ENCODE assay signal across 2 mouse cellular contexts in the genomic region with DNA sequence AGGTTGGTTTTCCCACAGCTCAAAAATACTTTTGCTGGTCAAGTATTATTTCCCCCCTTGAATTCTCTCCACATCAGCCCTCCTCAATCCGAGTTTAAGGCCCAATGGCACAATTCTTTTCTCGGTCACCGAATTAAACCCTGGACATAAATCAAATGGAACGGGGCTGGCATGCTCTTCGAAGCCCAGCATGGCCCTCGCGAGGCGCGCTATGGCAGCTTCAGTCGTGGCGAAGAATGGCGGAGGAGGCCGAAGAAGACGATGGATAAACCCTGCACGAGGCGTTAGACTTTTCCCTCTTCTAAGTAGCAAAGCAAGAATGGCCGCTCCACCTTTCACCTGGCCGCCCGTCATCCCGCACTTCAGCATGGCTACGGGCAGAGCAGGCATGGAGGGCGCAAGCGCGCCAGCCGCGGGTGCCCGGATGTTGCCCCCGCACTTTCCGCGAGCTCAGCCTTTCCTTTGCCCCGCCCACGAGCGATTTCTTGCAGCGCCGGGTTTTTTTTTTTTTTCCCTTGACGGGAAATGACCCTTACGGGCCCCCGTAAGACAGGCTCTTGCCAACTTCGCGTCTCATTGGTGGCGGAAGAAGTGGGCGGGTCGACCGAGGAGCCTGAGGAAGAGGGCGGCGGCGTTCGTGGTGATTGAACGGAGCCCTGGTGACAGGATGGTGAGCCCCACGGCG.
A peak's percentile ranks its signal among the peaks of the same experiment; 100 is the strongest.
TF ChIP-seq lines count a peak whose summit lies in the region.

Gene Rad9b, minus strand, starts transcription at position 427 of the 685 bp plus-strand sequence.
Gene Vps29, plus strand, starts transcription at position 563 of the 685 bp plus-strand sequence.

TF ChIP-seq in C2C12, 6 proteins besides CTCF, POLR2A, EP300 and RAD21 (continued from another document):
- TF ChIP-seq CEBPB (IDR thresholded peaks at IDR 0.05; ENCODE audit: low read depth) = no peak
- no peak for TF ChIP-seq MYOG (IDR thresholded peaks at IDR 0.05; ENCODE audit: control insufficient read depth, extremely low read depth, insufficient read length)

TF ChIP-seq in myocyte, 11 proteins besides CTCF, POLR2A, EP300 and RAD21 (continued from another document):
- TF ChIP-seq TCF12 (IDR thresholded peaks at IDR 0.05; ENCODE audit: insufficient read depth, poor library complexity, severe bottlenecking) (no peak), REST (IDR thresholded peaks at IDR 0.05; ENCODE audit: insufficient read depth, insufficient read length) (no peak), POLR2AphosphoS2 (IDR thresholded peaks at IDR 0.05; ENCODE audit: insufficient read length, low read depth) (peak; percentile 84), E2F4 (IDR thresholded peaks at IDR 0.05; ENCODE audit: insufficient read depth) (no peak)
